Mouse (Mus musculus) heart, embryonic 15.5 days (tissue): Measurements from ENCODE around the gene Ddx55. TPM values are rescaled to one million over a fixed set of nuclear protein-coding genes. Genes with fewer than 3 reads are reported as not detected.
"Not testable (repeated sequence)": the region's sequence is repeated elsewhere in the genome, so short reads cannot be mapped to it uniquely, and the experiment has no call there.

Source experiments
- ATAC-seq: fragments of 200-750 bp; cut with Nextera tagmentation; replicated peaks from 2 replicates; pipeline ENCODE4 v1.8.0; 2017; ENCODE audit warnings: low read depth, moderate TSS enrichment; ENCODE audit not compliant: insufficient number of reproducible peaks, insufficient read depth, low FRiP score
- H3K27ac ChIP-seq: fragments of 300-500 bp; sonication (generic); 2 replicates; pipeline ENCODE4 v1.5.1; 2015; ENCODE audit warnings: mild to moderate bottlenecking, inconsistent platforms
- H3K27me3 ChIP-seq: fragments of 300-500 bp; sonication (generic); 2 replicates; pipeline ENCODE4 v1.6.1; 2015; ENCODE audit warnings: inconsistent platforms
- H3K36me3 ChIP-seq: fragments of 300-500 bp; sonication (generic); 2 replicates; pipeline ENCODE4 v1.6.1; 2015; ENCODE audit warnings: mild to moderate bottlenecking, inconsistent platforms
- H3K4me1 ChIP-seq: fragments of 300-500 bp; sonication (generic); replicated peaks from 2 replicates; pipeline ENCODE4 v1.6.1; 2015; ENCODE audit warnings: inconsistent platforms
- H3K4me2 ChIP-seq: fragments of 300-500 bp; sonication (generic); 2 replicates; pipeline ENCODE4 v1.6.1; 2015; ENCODE audit warnings: inconsistent platforms, mild to moderate bottlenecking, moderate library complexity
- H3K4me3 ChIP-seq: fragments of 300-500 bp; sonication (generic); 2 replicates; pipeline ENCODE4 v1.5.1; 2015; ENCODE audit warnings: mild to moderate bottlenecking, inconsistent platforms
- H3K9ac ChIP-seq: fragments of 300-500 bp; sonication (generic); 2 replicates; pipeline ENCODE4 v1.6.1; 2015; ENCODE audit warnings: mild to moderate bottlenecking, inconsistent platforms
- H3K9me3 ChIP-seq: fragments of 300-500 bp; sonication (generic); replicated peaks from 2 replicates; pipeline ENCODE4 v1.6.1; 2016; ENCODE audit warnings: inconsistent platforms
- WGBS: fragments of 180-500 bp; shearing (Covaris S2); methylation state at CpG from one replicate; pipeline ENCODE4 v1.1.7; 2015; ENCODE audit warnings: mixed read lengths; 5-methylcytosine and 5-hydroxymethylcytosine counted together
- polyA plus RNA-seq: library from polyadenylated mRNA; unstranded; fragments of >200 nt; fragmentation: Nextera tagmentation; extraction: Ambion mirVana; gene quantifications from 2 replicates; pipeline ENCODE4 v1.2.1, GENCODE M21; 2015

Gene Ddx55
- polyA plus RNA-seq, 1 experiment from 2014 or later = 6.7 TPM

DNA sequence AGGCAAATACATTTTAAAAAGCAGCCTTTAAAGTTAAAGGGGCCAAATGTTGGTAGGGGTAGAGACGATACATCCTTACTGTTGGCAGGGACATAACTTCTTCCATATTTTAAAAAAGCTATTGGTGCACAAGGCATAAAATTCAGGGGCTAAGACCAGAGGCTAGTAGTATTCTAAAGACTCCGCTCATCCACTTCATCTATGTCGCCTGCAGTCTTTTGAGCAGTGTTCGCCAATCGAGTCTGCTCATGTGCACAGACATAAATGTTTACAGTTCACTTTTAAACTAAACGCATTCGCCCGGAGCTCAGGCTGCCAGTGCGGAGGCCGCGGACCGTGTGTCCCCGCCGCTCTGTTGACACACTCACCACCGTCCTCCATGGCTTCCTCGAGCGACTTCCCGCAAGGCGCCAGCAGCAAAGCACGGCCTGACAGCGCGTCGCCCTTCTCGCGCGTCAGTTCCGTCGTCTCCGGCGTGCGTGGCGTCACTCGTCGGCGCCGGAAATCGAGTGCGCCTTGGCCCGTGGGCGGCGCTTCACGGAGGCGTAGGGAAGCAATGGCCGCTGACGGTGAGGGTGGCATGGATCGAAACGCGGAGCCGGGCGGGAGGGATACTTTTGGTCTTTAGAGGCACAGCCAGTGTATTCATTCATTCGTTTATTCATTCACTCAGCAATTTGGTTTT is 26.1 kb downstream of the Ddx55 start, which contains the start of the genes Eif2b1 and Gtf2h3:
Gene Eif2b1, minus strand, starts transcription at position 499 of the 685 bp plus-strand sequence.
Gene Gtf2h3, plus strand, starts transcription at position 508 of the 685 bp plus-strand sequence.
- H3K4me1 ChIP-seq = peaks cover 23% of the 10 kb centered on the region
- peak within 1 kb of the TSS; percentile 68 for H3K9ac ChIP-seq
- 1% methylated on average over 51 of the region's 51 CpGs for WGBS
- H3K9me3 ChIP-seq = no peaks in the 10 kb centered on the region
- H3K4me3 ChIP-seq = peak within 1 kb of the TSS; percentile 77
- peak; percentile 86 for ATAC-seq
- no peaks in the 10 kb centered on the region for H3K27me3 ChIP-seq
- H3K4me2 ChIP-seq = peak within 1 kb of the TSS; percentile 81
- peaks cover 27% of the 10 kb centered on the region for H3K36me3 ChIP-seq
- H3K27ac ChIP-seq = peak within 1 kb of the TSS; percentile 28

DNA sequence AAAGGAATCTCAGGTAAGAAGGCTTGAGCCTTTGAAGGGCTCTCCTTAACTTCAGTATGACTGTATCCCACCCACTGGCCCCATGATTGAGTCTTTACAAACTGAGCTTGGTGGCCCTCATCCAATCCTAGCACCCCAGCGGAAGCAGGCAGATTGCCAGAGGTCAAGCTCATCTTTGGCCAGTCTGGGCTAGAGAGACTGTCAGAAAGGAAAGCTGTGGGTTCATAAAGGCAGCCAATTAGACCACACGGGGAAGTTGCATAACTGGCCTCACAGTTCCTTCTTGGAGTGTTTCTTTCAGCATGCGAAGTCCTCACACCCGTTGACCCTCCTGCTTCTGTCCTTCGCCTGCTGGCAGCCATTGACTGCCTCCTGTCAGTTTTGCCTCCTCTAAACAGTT is 29.9 kb downstream of the Ddx55 start:
- Histone ChIP-seq H3K9ac (no peak overlapping the region), H3K4me3 (no peak overlapping the region), H3K27me3 (no peaks in the 10 kb centered on the region), H3K4me1 (peaks cover 23% of the 10 kb centered on the region), H3K4me2 (no peak overlapping the region), H3K27ac (no peak overlapping the region), H3K36me3 (peaks cover 31% of the 10 kb centered on the region), H3K9me3 (no peaks in the 10 kb centered on the region)
- 78% methylated on average over 5 of the region's 5 CpGs for WGBS
- ATAC-seq = no peak

DNA sequence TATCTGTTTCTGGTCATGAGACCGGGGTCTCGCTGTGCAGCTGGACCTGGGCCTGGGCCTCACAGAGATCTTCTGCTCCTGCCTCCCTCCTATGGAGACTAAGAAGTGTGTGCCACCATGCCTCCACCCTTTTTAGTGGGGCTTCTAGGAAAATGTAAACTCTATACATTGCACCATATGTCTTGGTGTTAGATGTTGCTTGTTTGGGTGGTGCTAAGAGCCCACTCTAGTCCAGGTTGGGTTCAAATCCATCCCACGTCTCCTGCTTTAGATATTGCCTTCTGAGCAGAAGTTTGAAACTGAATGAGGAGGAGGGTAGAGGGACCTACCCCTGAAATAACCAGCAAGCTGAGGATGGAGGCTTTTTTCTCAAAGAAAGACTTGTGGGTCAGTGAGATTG is 40.1 kb downstream of the Ddx55 start:
- H3K27ac ChIP-seq = no peak overlapping the region
- no peaks in the 10 kb centered on the region for H3K4me1 ChIP-seq
- H3K36me3 ChIP-seq = peaks cover 64% of the 10 kb centered on the region
- no peaks in the 10 kb centered on the region for H3K9me3 ChIP-seq
- H3K9ac ChIP-seq = no peak overlapping the region
- 96% methylated on average over 3 of the region's 3 CpGs for WGBS
- no peaks in the 10 kb centered on the region for H3K27me3 ChIP-seq
- no peak for ATAC-seq
- no peak overlapping the region for H3K4me3 ChIP-seq
- H3K4me2 ChIP-seq = no peak overlapping the region

- peak; percentile 99 for ATAC-seq
- peaks cover 21% of the 10 kb centered on the region; the same call in 1 of the 2 replicates for H3K36me3 ChIP-seq
- WGBS = 7% methylated on average over 30 of the region's 30 CpGs
- H3K4me2 ChIP-seq = peak overlapping the region; percentile 89
- no peak overlapping the region for H3K27ac ChIP-seq
- H3K9me3 ChIP-seq = no peaks in the 10 kb centered on the region
- no peaks in the 10 kb centered on the region for H3K27me3 ChIP-seq
- peak overlapping the region; percentile 63 for H3K9ac ChIP-seq
- peaks cover 9% of the 10 kb centered on the region for H3K4me1 ChIP-seq
- H3K4me3 ChIP-seq = peak overlapping the region; percentile 75
These were observed 45.8 kb downstream of the Ddx55 start for GRCm38 (mm10) chr5:124598224-124599174.

GRCm38 (mm10) chr5:124599726-124600125 is 47.1 kb downstream of the Ddx55 start:
- H3K4me3 ChIP-seq, H3K27ac ChIP-seq, ATAC-seq, H3K9me3 ChIP-seq, H3K27me3 ChIP-seq, H3K4me2 ChIP-seq, H3K9ac ChIP-seq, H3K4me1 ChIP-seq: not testable (repeated sequence)
- 48% methylated on average over 8 of the region's 8 CpGs for WGBS
- peaks cover 11% of the 10 kb centered on the region; the same call in 1 of the 2 replicates for H3K36me3 ChIP-seq

GRCm38 (mm10) chr5:124602349-124602748 is 49.7 kb downstream of the Ddx55 start:
- Histone ChIP-seq H3K9me3 (no peaks in the 10 kb centered on the region), H3K4me1 (peaks cover 9% of the 10 kb centered on the region), H3K36me3 (no peaks in the 10 kb centered on the region), H3K27ac (no peak overlapping the region), H3K4me3 (no peak overlapping the region), H3K27me3 (no peaks in the 10 kb centered on the region), H3K9ac (no peak overlapping the region), H3K4me2 (no peak overlapping the region)
- 65% methylated on average over 5 of the region's 5 CpGs for WGBS
- no peak for ATAC-seq

GRCm38 (mm10) chr5:124604296-124604695 is 51.6 kb downstream of the Ddx55 start:
- Histone ChIP-seq H3K27me3 (no peaks in the 10 kb centered on the region), H3K9me3 (no peaks in the 10 kb centered on the region), H3K4me1 (peaks cover 4% of the 10 kb centered on the region), H3K36me3 (no peaks in the 10 kb centered on the region), H3K27ac (no peak overlapping the region), H3K9ac (no peak overlapping the region), H3K4me3 (no peak overlapping the region), H3K4me2 (no peak overlapping the region)
- 67% methylated on average over 4 of the region's 4 CpGs for WGBS
- no peak for ATAC-seq

DNA sequence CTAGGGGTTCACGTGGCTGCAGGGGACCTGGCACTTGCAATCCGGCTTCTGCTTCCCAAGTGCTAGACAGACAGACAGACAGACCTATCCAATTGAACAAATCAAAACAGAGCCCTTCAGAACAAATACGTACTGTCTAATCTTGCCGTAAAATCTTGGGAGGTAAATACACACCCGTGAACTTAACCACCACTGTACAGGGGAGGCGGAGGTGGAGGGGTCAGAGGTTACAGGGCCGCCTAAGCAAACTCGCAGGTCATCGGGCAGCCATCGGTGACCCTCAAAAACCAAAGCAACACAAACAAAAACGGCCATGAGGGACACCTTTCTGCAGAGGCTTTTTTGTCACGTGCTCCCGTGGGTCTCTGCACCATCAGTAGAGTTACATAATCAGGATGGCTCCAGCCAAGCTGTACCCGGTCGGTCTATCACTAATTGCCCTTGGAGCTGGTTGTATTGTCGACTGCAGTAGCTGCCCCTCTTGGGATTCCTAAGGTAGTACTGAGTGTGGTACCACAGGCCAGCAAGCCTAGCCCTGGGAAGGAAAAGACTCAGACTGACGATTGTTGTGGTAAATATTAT is 52.5 kb downstream of the Ddx55 start:
- 80% methylated on average over 17 of the region's 17 CpGs for WGBS
- Histone ChIP-seq H3K4me1 (no peaks in the 10 kb centered on the region), H3K36me3 (no peaks in the 10 kb centered on the region), H3K9ac (no peak overlapping the region), H3K27ac (no peak overlapping the region), H3K27me3 (no peaks in the 10 kb centered on the region), H3K9me3 (no peaks in the 10 kb centered on the region), H3K4me2 (no peak overlapping the region), H3K4me3 (no peak overlapping the region)
- no peak for ATAC-seq

- H3K36me3 ChIP-seq = no peaks in the 10 kb centered on the region
- no peaks in the 10 kb centered on the region for H3K4me1 ChIP-seq
- 70% methylated on average over 10 of the region's 10 CpGs for WGBS
- H3K27me3 ChIP-seq = no peaks in the 10 kb centered on the region
- no peak overlapping the region for H3K27ac ChIP-seq
- H3K9me3 ChIP-seq = no peaks in the 10 kb centered on the region
- no peak overlapping the region for H3K9ac ChIP-seq
- no peak overlapping the region for H3K4me3 ChIP-seq
- ATAC-seq = no peak
- H3K4me2 ChIP-seq = no peak overlapping the region
These were observed 58.3 kb downstream of the Ddx55 start for GRCm38 (mm10) chr5:124610965-124611364.

DNA sequence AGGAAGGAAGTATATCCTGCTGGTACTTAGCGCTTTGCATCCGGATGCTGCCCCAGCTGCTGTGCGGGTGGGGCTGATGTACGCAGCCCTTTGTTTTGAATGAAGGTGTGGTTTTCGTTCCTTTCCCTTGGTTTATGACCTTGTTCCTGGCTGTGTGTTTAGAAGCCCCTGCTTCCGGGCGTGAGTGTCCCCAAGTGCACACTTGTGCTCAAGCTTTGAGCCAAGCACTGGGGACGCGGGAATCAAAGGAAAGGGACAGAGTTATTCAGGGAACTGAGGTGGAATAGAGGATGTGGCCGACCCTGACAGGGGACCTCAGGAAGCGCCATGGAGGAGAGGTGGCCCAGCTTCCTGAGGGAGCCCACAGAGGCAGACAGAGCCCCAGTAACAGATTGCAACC is 62.0 kb downstream of the Ddx55 start:
- Histone ChIP-seq H3K4me3 (no peak overlapping the region), H3K4me1 (no peaks in the 10 kb centered on the region), H3K27ac (peak overlapping the region; percentile 21; the same call in 1 of the 2 replicates), H3K9me3 (no peaks in the 10 kb centered on the region), H3K4me2 (no peak overlapping the region), H3K27me3 (no peaks in the 10 kb centered on the region), H3K9ac (no peak overlapping the region), H3K36me3 (no peaks in the 10 kb centered on the region)
- 0 out of 2 replicates have a peak, but pooled peaks have one; percentile 22 for ATAC-seq
- 74% methylated on average over 11 of the region's 11 CpGs for WGBS

DNA sequence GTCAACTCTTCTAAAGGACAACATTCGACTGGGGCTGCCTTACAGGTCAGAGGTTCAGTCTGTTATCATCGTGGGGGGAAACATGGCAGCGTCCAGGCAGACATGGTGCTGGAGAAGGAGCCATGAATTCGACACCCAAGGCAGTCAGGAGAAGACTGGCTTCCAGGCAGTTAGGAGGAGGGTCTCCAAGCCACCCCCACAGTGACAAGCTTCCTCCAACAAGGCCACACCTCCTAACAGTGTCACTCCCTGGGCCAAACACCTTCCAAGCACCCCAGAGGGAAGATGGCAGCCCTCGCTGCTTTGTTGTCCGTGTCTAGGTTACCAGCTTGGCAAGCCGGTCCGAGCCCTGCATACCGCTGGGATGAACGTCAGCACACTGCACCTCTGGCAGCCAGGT is 66.0 kb downstream of the Ddx55 start:
- H3K4me1 ChIP-seq = no peaks in the 10 kb centered on the region
- H3K4me3 ChIP-seq = no peak overlapping the region
- H3K9me3 ChIP-seq = no peaks in the 10 kb centered on the region
- H3K27ac ChIP-seq = no peak overlapping the region
- WGBS = 73% methylated on average over 10 of the region's 10 CpGs
- ATAC-seq = no peak
- no peaks in the 10 kb centered on the region for H3K36me3 ChIP-seq
- no peak overlapping the region for H3K4me2 ChIP-seq
- H3K9ac ChIP-seq = no peak overlapping the region
- H3K27me3 ChIP-seq = no peaks in the 10 kb centered on the region
